Mouse (Mus musculus) lung, postnatal 25 days (tissue): ENCODE results near the gene Gm4553.
A peak's percentile ranks its signal among the peaks of the same experiment; 100 is the strongest.
"Not testable (repeated sequence)": the region's sequence is repeated elsewhere in the genome, so short reads cannot be mapped to it uniquely, and the experiment has no call there.

Experiments
- DNase-seq: peaks from one replicate; pipeline ENCODE4 v3.0.0; 2022; ENCODE audit warnings: low spot score

Gene Gm4553

DNA sequence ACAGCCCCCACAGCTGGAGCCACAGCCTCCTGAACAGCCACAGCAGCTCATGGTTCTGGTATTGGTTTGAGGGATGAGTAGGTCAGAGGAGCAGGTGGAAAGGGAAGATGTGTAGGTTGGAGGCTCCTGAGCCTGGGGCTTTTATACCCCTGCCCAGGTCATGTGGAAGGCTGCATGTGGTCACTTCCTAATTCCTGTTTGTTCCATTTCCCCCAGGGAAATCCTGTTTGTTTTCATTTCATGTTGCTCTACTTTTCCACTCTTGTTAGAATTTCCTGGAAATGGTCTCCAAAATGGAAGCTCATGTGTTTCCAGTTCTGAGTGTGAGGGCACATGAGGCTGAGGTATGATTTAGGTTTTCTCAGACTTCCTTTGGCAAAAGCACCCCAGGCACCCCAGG is at the start of gene Gm4553:
Gene Gm4553 (minus strand): TSS at position 101 of the 400 bp plus-strand sequence.
- not testable (repeated sequence) for DNase-seq

DNA sequence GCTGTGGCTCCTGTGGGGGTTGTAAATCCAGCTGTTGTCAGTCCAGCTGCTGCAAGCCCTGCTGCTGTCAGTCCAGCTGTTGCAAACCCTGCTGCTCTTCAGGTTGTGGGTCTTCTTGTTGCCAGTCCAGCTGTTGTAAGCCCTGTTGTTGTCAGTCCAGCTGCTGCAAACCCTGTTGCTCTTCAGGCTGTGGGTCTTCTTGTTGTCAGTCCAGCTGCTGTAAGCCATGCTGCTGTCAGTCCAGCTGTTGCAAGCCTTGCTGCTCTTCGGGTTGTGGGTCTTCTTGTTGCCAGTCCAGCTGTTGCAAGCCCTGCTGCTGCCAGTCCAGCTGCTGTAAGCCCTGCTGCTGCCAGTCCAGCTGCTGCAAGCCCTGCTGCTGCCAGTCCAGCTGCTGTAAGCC is 46.6 kb upstream of the Gm4553 start:
- DNase-seq: not testable (repeated sequence)

GRCm38 (mm10) chr7:142211559-142211958 is 46.0 kb upstream of the Gm4553 start, which contains the start of gene Gm7579:
Gm7579 (plus strand) TSS chr7:142211859.
- no peak for DNase-seq

GRCm38 (mm10) chr7:142206891-142207290 is 41.4 kb upstream of the Gm4553 start:
- DNase-seq: not testable (repeated sequence)

DNA sequence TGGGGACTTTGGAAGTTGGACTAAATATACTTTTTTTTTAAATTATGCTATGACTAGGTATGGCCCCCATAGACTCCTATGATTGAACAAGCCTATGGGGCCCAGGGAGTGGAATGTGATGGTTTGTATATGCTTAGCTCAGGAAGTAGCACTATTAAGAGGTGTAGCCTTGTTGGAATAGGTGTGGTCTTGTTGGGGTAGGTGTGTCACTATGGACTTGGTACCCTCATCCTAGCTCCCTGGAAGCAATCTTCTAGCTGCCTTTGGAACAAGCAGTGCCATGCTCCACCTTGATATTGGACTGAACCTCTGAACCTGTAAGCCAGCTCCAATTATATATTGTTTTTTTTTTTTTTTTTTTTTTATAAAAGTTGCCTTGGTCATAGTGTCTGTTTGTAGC is 39.9 kb upstream of the Gm4553 start:
- no peak for DNase-seq

DNA sequence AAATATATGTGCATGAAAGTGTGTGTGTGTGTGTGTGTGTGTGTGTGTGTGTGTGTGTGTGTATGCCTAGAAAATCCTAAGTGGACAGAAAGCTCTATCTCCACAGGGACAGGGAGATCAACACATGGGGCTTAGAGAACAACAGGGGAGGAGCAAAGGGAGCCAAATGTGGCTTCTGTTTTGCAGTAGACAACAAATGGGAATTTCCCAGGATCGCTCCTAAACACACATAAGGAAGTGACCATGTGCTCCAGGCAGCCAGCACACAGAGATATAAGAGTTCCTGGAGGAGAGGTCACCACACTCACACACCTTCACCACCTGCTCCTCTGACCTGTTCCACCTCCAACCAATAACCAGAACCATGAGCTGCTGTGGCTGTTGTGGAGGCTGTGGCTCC is 35.5 kb upstream of the Gm4553 start, which contains the start of gene Krtap5-3:
Gene Krtap5-3 (plus strand): TSS at position 301 of the 400 bp plus-strand sequence.
- DNase-seq: no peak

GRCm38 (mm10) chr7:142198748-142199147 is 33.2 kb upstream of the Gm4553 start:
- DNase-seq: no peak

- no peak for DNase-seq
Measured at GRCm38 (mm10) chr7:142190289-142190688, 24.8 kb upstream of the Gm4553 start, which contains the start of gene Gm10153. Gm10153 (minus strand) TSS chr7:142190389.

DNA sequence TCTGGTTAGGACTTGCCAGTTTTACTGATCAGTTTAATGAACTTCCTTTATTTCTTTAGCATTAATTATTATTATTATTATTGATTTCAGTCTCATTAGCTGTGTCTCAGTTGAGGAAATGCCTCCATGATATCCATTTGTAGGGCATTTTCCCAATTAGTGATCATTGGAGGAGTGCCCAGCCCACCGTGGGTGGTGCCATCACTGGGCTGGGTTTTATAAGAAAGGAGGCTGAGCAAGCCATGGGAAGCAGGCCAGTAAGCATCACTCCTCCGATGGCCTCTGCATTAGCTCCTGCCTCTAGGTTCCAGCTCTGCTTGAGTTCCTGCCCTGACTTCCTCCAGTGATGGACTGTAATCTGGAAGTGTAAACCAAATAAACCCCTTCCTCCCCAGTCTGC is 22.6 kb upstream of the Gm4553 start:
- no peak for DNase-seq

DNA sequence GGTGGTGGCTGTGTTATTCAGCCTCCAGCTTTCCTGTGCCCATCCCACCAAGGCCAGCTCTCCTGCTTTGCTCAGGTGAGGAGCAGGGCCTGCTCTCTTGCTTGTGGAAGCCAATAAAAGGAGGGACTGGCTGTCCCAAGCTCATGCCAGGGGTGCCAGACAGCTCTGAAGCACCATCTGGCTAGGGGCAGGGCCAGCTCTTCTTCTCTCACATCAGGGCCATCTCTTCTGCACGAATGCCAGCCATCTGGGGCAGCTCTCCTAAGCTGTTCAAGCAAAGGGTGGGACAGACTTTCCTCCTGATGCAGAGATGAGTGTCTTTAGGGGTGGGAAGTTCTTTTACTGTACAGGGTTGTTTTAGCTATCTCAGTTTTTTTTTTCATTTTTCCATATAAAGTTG is 15.5 kb upstream of the Gm4553 start:
- no peak for DNase-seq

DNA sequence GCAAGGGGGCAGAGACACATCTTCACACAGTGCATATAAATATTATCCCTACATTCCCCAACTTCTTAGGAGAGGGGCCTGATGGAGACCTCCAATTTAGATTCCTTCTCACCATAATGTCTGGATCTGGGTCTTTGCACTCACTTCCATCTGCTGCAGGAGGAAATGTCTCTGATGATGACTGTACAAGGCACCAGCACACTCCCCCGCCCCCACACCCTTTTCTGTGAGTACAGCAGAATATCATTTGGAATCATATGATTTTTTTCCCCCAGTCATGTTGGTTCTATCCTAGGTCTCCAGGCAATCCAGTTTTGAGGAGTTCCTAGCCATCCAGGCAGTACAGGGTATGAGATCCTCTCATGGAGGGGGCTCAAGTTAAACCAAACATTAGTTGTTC is 13.1 kb upstream of the Gm4553 start:
- DNase-seq: no peak

DNA sequence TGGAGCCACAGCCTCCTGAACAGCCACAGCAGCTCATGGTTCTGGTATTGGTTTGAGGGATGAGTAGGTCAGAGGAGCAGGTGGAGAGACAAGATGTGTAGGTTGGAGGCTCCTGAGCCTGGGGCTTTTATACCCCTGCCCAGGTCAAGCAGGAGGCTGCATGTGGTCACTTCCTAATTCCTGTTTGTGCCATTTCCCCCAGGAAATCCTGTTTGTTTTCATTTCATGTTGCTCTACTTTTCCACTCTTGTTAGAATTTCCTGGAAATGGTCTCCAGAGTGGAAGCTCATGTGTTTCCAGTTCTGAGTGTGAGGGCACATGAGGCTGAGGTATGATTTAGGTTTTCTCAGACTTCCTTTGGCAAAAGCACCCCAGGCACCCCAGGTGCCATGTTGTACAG is 10.4 kb upstream of the Gm4553 start, which contains the start of gene Krtap5-2:
Gene Krtap5-2 (minus strand): TSS at position 101 of the 400 bp plus-strand sequence.
- DNase-seq: not testable (repeated sequence)

GRCm38 (mm10) chr7:142169836-142170235 is 4.3 kb upstream of the Gm4553 start:
- DNase-seq: no peak

- DNase-seq: no peak
Measured at GRCm38 (mm10) chr7:142159366-142159765, 6.2 kb downstream of the Gm4553 start.

DNA sequence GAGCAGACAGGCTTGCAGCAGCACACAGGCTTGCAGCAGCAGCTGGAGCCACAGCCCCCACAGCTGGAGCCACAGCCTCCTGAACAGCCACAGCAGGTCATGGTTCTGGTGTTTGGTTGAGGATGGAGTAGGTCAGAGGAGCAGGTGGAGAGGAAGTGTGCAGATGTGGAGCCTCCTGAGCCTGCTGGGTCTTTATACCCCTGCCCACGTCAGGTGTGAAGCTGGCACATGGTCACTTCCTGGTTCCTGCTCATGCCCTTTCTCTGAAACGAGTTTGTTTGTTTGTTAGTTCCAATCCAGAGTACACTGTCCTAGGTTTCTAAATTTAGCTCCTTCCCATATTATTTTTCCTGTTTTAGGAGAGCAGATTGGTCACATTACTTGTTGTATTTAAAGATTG is 8.5 kb downstream of the Gm4553 start, which contains the start of gene Gm29735:
Gene Gm29735 (minus strand): TSS at position 101 of the 400 bp plus-strand sequence.
- not testable (repeated sequence) for DNase-seq

- DNase-seq: no peak
Measured at GRCm38 (mm10) chr7:142155308-142155707, 10.2 kb downstream of the Gm4553 start.

DNA sequence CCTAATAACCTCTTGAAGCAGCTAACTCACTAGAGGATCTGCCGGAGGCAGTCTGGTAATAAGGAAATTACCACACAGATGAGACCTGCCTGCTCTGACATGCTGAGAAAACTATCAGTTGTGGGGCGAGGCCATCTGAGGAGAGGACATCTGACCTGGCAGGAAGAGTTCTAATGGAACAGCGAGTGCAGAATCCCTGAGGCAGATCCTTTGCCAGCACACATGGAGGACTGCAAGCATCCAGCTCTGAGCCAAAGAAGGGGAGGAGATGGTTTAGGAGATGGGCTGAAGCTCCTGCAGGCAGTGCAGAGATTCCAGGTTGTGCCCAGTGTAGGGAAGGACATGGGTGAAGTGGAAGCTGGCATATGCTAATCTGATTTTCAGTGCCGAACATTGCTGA is 13.3 kb downstream of the Gm4553 start:
- DNase-seq: no peak

- no peak for DNase-seq
Measured at GRCm38 (mm10) chr7:142148633-142149032, 16.9 kb downstream of the Gm4553 start.

- DNase-seq: peak; percentile 60
Measured at GRCm38 (mm10) chr7:142146033-142146432, 19.5 kb downstream of the Gm4553 start.

- no peak for DNase-seq
Measured at GRCm38 (mm10) chr7:142145413-142145940, 20.1 kb downstream of the Gm4553 start.

DNA sequence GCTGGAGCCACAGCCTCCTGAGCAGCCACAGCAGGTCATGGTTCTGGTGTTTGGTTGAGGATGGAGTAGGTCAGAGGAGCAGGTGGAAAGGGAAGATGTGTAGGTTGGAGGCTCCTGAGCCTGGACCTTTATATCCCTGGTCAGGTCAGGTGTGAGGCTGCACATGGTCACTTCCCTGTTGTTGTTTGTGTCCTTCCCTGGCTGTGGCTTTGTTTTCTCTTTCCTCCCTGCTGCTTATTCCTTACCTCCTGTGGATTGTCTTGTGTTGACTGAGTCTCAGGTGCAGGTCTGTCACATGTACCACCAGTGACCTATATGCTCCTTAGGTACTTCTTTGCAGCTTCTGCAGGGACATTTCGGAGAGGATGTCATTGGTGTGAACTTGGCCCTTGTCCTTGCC is 21.0 kb downstream of the Gm4553 start, which contains the start of gene Gm45337:
Gene Gm45337 (minus strand): TSS at position 101 of the 400 bp plus-strand sequence.
- DNase-seq: no peak

- DNase-seq: not testable (repeated sequence)
Measured at GRCm38 (mm10) chr7:142143506-142144010, 22.0 kb downstream of the Gm4553 start.

- no peak for DNase-seq
Measured at GRCm38 (mm10) chr7:142140696-142141095, 24.8 kb downstream of the Gm4553 start.

GRCm38 (mm10) chr7:142135934-142136333 is 29.6 kb downstream of the Gm4553 start, which contains the start of gene Gm39115:
Gm39115 (minus strand) TSS chr7:142136034.
- DNase-seq: not testable (repeated sequence)
